Mouse (Mus musculus) kidney, embryonic 15.5 days (tissue): ENCODE results near the gene Defa2. TPM values are rescaled to one million over a fixed set of nuclear protein-coding genes. Genes with fewer than 3 reads are reported as not detected.
"Not testable (repeated sequence)": the region's sequence is repeated elsewhere in the genome, so short reads cannot be mapped to it uniquely, and the experiment has no call there.

Experiments
- ATAC-seq: fragments of 200-750 bp; cut with Nextera tagmentation; replicated peaks from 2 replicates; pipeline ENCODE4 v1.8.0; 2017; ENCODE audit warnings: moderate TSS enrichment; ENCODE audit not compliant: low FRiP score
- H3K27ac ChIP-seq: fragments of 300-500 bp; sonication (generic); 2 replicates; pipeline ENCODE4 v1.5.1; 2015; ENCODE audit warnings: mild to moderate bottlenecking, inconsistent platforms
- H3K27me3 ChIP-seq: fragments of 300-500 bp; sonication (generic); 2 replicates; pipeline ENCODE4 v1.6.1; 2015; ENCODE audit warnings: inconsistent platforms
- H3K36me3 ChIP-seq: fragments of 300-500 bp; sonication (generic); 2 replicates; pipeline ENCODE4 v1.6.1; 2015; ENCODE audit warnings: inconsistent platforms
- H3K4me1 ChIP-seq: fragments of 300-500 bp; sonication (generic); 2 replicates; pipeline ENCODE4 v1.6.1; 2015; ENCODE audit warnings: inconsistent platforms
- H3K4me2 ChIP-seq: fragments of 300-500 bp; sonication (generic); 2 replicates; pipeline ENCODE4 v1.6.1; 2015; ENCODE audit warnings: moderate library complexity, mild to moderate bottlenecking, inconsistent platforms
- H3K4me3 ChIP-seq: fragments of 300-500 bp; sonication (generic); replicated peaks from 2 replicates; pipeline ENCODE4 v1.5.1; 2015; ENCODE audit warnings: mild to moderate bottlenecking, inconsistent platforms
- H3K9ac ChIP-seq: fragments of 300-500 bp; sonication (generic); 2 replicates; pipeline ENCODE4 v1.6.1; 2015; ENCODE audit warnings: mild to moderate bottlenecking, inconsistent platforms
- H3K9me3 ChIP-seq: fragments of 300-500 bp; sonication (generic); replicated peaks from 2 replicates; pipeline ENCODE4 v1.6.1; 2016; ENCODE audit warnings: inconsistent platforms
- WGBS: fragments of 180-500 bp; shearing (Covaris S2); methylation state at CpG from one replicate; pipeline ENCODE4 v1.1.7; 2015; ENCODE audit warnings: mixed read lengths; 5-methylcytosine and 5-hydroxymethylcytosine counted together
- polyA plus RNA-seq: library from polyadenylated mRNA; unstranded; fragments of >200 nt; fragmentation: Nextera tagmentation; extraction: Ambion mirVana; gene quantifications from 2 replicates; pipeline ENCODE4 v1.2.1, GENCODE M21; 2015

Gene Defa2
- polyA plus RNA-seq = not detected in 2 replicates

- not testable (repeated sequence) for H3K4me1 ChIP-seq, H3K9ac ChIP-seq, H3K27ac ChIP-seq, H3K36me3 ChIP-seq, H3K27me3 ChIP-seq, H3K4me2 ChIP-seq, H3K4me3 ChIP-seq, H3K9me3 ChIP-seq, ATAC-seq
- 63% methylated on average over 1 of the region's 2 CpGs for WGBS
Measured at GRCm38 (mm10) chr8:21378215-21378614, at the start of gene Defa2. TSS of gene Defa2 (plus strand) at chr8:21378515.

DNA sequence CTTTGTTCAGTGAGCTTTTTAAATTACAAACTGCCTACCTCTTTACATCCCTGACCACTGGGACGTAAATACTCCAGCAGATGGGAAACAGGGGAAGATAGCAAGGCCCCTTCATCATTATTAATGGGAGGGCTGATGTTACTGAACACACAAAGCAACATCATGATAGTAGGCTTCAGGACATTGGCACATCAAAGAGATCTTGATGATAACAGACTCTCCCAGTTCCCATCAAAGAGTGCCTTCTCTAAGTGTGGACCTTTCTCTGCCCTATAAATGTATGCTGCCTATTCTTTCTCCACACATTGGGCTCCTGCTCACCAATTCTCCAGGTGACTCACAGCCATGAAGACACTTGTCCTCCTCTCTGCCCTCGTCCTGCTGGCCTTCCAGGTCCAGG lies 13.2 kb downstream of the Defa2 start, which contains the start of gene Defa33:
Gene Defa33, plus strand, starts transcription at position 301 of the 400 bp plus-strand sequence.
- ATAC-seq, H3K27me3 ChIP-seq, H3K4me2 ChIP-seq, H3K4me1 ChIP-seq, H3K9me3 ChIP-seq, H3K36me3 ChIP-seq, H3K27ac ChIP-seq, H3K4me3 ChIP-seq, H3K9ac ChIP-seq: not testable (repeated sequence)
- no CpG with 5 or more reads among the region's 2 CpGs for WGBS

DNA sequence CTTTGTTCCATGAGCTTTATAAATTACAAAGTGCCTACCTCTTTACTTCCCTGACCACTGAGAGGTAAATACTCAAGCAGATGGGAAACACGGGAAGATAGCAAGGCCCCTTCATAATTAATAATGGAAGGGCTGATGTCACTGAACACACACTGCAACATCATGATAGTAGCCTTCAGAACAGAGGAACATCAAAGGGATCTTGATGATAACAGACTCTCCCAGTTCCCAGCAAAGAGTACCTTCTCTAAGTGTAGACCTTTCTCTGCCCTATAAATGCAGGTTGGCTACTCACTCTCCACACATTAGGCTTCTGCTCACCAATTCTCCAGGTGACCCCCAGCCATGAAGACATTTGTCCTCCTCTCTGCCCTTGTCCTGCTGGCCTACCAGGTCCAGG lies 48.8 kb downstream of the Defa2 start, which contains the start of gene Defa36:
Gene Defa36, plus strand, starts transcription at position 301 of the 400 bp plus-strand sequence.
- not testable (repeated sequence) for H3K27me3 ChIP-seq, H3K9me3 ChIP-seq, H3K4me3 ChIP-seq, H3K27ac ChIP-seq, H3K9ac ChIP-seq, ATAC-seq, H3K4me2 ChIP-seq, H3K4me1 ChIP-seq, H3K36me3 ChIP-seq
- WGBS = no CpG with 5 or more reads among the region's 1 CpGs

Other genes with a start within 250 kb of the Defa2 start
- gene Defa30, start 243.9 kb upstream of the Defa2 start, polyA plus RNA-seq = not detected in 2 replicates
- gene Defa22, start 216.2 kb upstream of the Defa2 start, polyA plus RNA-seq = not detected in 2 replicates
- gene Defa31, start 186.9 kb upstream of the Defa2 start, polyA plus RNA-seq = not detected in 2 replicates
- gene Gm15293, start 177.0 kb upstream of the Defa2 start, polyA plus RNA-seq = not detected in 2 replicates
- gene Gm15292, start 128.8 kb upstream of the Defa2 start, polyA plus RNA-seq = not detected in 2 replicates
- not detected in 2 replicates for gene Defa27, start 63.0 kb upstream of the Defa2 start, polyA plus RNA-seq
- gene Defa29, start 51.5 kb upstream of the Defa2 start, polyA plus RNA-seq = not detected in 2 replicates
- not detected in 2 replicates for gene Defa33, start 13.3 kb downstream of the Defa2 start, polyA plus RNA-seq
- not detected in 2 replicates for gene Defa36, start 48.9 kb downstream of the Defa2 start, polyA plus RNA-seq
- gene Gm7849, start 78.0 kb downstream of the Defa2 start, polyA plus RNA-seq = not detected in 2 replicates
- not detected in 2 replicates for gene Defa20, start 130.7 kb downstream of the Defa2 start, polyA plus RNA-seq
- not detected in 2 replicates for gene Defa32, start 150.5 kb downstream of the Defa2 start, polyA plus RNA-seq
- not detected in 2 replicates for gene Defa37, start 186.9 kb downstream of the Defa2 start, polyA plus RNA-seq
- gene Defa28, start 204.5 kb downstream of the Defa2 start, polyA plus RNA-seq = not detected in 2 replicates
- gene Gm7861, start 216.0 kb downstream of the Defa2 start, polyA plus RNA-seq = not detected in 2 replicates
- gene Defa26, start 239.7 kb downstream of the Defa2 start, polyA plus RNA-seq = not detected in 2 replicates